1 mouse cellular context compared by ENCODE assay signal in genomic region chr11:20632619-20632965, GRCm38 (mm10).
TF ChIP-seq lines count a peak whose summit lies in the region.

No protein-coding gene starts in this region.

TF ChIP-seq in CH12.LX, 34 proteins besides CTCF, POLR2A, EP300 and RAD21 (continued from another document):
- TF ChIP-seq IRF4 (IDR thresholded peaks at IDR 0.05; ENCODE audit: low read depth, low read length) (0 out of 2 replicates have a peak, but pooled peaks have one; percentile 9), SMC3 (IDR thresholded peaks at IDR 0.05; ENCODE audit: low read depth, low read length) (no peak)
